Mouse (Mus musculus): ENCODE measurements at regions not wholly inside any gene's neighbourhood (a gene's known extent, or its start where the extent isn't known, plus 50 kb on each side); places are given as distances from the start of the nearest gene placed in this dataset.
A peak's percentile ranks its signal among the peaks of the same experiment; 100 is the strongest.
"Not testable (repeated sequence)": the region's sequence is repeated elsewhere in the genome, so short reads cannot be mapped to it uniquely, and the experiment has no call there.

DNA sequence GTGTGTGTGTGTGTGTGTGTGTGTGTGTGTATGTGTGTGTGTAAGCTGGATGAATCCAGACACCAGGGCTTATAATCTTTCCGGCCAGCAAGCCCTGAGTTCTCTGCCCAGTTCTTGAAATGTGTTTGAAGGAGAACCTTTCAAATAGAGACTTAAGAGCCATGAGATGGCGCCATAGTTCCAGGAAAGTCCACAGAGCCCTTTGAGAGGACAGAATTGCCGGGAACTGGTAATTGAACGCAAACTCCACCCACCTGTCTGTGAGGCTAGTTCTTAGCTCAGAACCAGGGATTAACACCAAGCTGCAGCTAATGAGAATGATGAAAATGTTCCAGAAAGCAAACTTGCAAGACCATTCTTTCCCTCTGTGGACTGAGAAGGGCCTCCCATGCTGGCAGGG is 72.2 kb downstream of the Trim42 start:
- peak; percentile 37 to 79 for DNase-seq (ENCODE audit: extremely low spot score in 1 of 2, low spot score in 1 of 2)

DNA sequence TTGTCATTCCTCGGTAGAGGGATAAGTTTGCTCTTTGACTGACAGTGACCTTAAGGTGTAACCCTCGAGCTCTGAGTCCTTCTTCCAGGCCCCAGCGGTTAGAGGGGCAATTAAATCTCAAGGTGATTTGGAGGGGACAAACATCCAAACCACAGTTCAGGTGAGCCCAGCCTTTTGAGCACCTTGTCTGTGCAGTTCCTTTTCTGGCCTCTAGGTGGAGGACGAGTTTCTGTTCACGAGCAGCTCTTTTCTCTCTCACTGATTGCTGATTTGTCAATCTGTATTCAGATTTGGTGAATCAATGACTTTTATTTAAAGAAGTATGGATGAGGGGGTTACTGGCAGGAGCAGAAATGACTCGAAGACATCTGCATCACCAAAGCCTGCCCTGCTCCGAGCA is 74.0 kb downstream of the Trim42 start:
- DNase-seq (ENCODE audit: extremely low spot score in 1 of 2, low spot score in 1 of 2), result peak in 1 of 2 experiments; percentile 71

DNA sequence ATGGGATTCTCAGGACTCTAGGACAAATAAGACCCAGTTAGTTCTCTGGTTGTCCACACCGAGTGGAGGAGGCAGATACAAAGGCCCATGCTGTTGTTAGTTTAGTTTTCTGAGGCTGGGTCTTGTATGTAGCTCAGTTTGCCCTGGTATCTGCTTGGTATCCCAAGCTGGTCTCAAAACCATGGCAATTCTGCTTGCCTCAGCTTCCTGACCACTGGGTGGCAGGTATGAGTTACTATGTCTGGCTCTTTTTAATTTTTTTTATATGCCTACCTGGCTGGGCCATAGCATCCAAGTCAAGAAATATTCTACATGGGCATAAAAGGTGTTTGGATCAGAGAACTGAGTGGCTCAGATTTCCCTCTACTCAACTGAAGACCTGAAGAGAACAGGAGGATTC is 77.9 kb downstream of the Trim42 start:
- DNase-seq (ENCODE audit: extremely low spot score in 1 of 2, low spot score in 1 of 2), result no peak

DNA sequence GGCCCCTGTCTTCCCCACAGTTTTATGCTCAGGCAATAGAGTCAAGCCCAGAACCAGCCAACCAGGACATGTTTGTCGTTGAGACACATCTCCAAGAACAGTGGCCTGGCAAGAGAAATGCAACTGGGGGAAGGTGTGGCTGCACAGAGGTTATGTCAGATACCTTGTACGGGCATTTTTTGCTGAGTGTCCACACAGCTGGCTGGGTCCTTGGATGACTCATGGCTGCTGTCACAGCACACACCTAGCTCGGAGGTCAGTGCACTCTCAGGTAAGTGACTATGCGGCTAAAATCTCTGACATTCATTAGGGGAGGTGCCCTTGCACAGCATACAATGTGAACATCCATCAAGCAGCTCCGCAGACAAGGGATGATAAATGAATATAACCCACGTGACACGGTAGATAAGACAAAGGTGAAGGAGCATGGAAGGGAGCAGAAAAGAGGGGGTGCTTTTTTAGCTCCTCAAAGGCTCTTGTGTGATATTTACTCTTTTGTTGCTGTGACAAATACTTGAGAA is 85.4 kb downstream of the Trim42 start:
- no peak for DNase-seq (ENCODE audit: extremely low spot score in 1 of 2, low spot score in 1 of 2)

DNA sequence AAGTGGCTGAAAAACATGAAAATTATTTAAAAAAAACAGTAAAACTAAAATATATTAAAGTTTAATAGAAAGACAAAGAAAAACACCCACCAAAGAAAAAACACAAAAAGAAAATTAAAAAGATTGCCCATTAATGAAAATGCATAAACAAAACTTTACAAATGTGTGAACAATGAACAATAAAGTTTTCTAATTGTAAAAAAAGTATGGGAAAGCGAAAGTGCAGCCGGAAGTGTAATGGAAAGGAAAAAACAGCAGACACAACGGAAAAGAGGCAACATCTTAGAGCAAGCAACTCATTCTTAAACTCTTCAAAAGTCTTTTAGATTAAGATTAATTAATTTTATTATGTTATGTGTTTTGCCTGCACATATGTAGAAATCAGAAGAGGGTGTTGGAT is 87.7 kb downstream of the Trim42 start:
- no peak for DNase-seq (ENCODE audit: extremely low spot score in 1 of 2, low spot score in 1 of 2)

DNA sequence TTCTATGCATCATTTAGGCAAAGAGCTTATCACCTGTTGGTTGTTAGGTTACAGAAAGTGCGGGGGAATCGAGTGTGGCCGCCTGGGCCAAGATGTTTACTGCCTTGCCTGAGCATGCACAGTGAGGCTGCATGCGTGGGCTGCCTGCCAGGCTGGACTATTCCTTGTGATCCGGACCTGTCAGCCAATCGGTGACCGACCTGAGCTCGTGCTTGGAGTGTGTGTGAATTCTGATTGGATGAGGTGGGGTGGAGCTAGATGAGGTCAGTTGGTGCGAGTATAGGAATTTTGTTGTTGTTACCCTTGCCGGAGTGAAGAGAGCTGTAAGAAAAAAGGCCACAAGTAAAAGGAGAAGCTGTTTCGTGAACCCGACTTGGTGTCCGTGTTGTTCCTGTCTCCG is 94.3 kb downstream of the Trim42 start:
- DNase-seq (ENCODE audit: extremely low spot score in 1 of 2, low spot score in 1 of 2), result not testable (repeated sequence)

DNA sequence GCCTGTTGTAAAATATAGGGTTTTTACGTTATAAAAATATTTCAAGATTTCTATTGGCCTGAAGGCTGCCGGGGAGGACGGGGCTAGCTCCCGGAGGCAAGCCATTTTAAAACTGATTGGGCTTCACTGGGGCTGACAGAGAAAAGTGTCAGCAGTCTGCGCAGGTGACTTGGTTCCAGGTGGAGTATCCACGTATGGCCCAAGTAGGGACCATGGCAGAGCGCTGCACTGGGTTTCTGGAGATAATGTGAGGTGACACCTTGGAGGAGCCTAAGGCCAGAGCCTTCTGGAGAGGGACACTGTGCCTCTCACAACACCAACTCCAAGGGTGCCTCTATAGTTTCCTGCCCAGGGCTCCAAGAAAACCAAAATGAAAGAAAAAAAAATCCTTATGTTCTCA is 95.9 kb downstream of the Trim42 start:
- DNase-seq (ENCODE audit: extremely low spot score in 1 of 2, low spot score in 1 of 2), result no peak

DNA sequence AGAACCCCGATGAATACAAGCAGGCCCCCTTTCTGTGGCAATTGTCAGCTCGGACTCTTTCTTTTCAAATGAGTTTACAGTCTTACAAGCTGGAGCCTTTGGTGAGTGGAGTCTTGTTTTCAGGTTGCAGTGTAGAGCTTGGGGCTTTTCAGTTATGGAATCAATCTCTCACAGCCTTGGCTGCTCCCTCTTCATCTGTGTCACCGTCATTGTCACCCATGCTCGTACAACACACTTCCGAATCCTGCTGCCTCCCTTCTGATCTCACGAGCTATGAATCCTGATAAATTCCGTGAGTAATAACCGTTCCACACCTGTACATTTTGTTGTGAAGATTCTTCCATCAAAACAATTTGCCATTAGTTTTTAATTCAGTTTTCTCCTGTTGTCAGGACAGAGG is 97.7 kb downstream of the Trim42 start:
- DNase-seq (ENCODE audit: extremely low spot score in 1 of 2, low spot score in 1 of 2), result no peak

DNA sequence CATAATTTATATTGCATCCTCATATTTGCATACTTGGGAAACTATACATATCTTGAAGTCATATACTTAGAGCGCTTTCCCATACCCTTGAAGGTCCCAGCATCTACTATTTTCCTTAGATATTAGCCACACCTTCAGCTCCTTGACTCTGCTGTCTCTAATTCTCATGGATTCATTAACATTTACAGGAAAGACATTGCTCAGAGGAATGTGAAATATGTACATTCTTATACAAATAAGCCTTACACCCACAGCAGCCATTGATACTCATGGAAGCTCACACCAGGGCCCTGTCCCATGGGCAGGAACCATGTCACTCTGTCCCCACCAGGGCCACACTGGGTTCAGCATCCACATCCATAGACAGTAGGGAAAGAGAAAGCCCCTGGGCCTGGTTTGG is 122.1 kb downstream of the Trim42 start:
- DNase-seq (ENCODE audit: extremely low spot score in 1 of 2, low spot score in 1 of 2), result no peak

DNA sequence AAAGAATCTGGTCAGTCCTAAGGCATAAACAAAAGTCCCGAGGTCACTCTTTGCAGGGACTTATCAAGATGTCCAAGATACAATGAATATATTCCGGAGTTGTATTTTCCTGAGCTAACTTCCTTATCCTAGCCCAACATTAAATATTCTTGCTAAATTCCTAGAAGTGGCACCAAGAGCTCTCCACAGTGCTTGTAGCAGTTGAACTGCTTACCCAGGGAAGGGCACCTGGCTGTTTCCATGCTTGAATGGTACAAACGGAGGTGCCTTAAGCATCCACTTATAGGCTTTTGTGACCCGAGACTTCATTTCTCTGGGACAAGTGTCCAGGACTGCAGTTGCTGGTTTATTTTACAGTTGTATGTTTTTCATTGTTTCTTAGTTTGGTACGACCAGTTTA is 115.1 kb upstream of the Slc25a36 start:
- no peak for DNase-seq (ENCODE audit: extremely low spot score in 1 of 2, low spot score in 1 of 2)

DNA sequence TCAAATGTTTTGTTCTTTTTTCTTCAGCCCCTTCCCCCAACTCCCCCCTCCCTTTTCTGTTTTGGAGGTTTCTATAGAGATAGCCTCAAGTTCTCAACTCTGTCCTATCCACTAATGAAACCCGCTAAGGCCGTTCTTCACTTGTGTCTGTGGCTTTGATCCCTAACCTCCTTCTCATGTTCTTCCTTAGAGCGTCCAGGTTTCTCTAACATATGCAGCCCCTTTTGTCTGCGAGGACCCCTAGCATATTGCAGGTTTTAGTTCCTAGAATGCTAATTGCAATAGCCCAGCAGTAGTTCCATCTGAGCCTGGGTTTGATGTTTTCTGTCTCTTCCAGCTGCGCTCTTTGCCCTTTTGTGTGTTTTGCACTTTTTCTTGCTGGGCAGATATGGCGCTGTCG is 113.6 kb upstream of the Slc25a36 start:
- no peak for DNase-seq (ENCODE audit: extremely low spot score in 1 of 2, low spot score in 1 of 2)

DNA sequence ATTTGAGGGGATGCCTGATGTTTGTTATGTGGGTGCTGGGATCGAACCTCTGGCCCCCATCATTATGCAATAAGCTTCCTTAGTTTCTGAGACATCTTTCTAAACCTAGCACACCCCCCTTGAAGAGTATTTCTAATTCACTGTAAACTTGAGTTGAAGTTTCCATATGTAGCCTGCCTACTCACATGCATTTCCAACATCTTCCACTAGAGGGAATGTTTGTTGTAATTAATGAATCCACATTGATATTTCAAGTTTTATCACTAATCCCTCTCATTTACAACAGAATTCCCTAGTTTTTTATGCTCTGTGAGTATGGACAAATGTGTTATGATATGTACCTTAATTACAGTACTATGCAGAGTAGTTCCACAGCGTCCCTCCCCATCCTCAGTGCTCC is 103.8 kb upstream of the Slc25a36 start:
- peak in 1 of 2 experiments; percentile 60 for DNase-seq (ENCODE audit: extremely low spot score in 1 of 2, low spot score in 1 of 2)

DNA sequence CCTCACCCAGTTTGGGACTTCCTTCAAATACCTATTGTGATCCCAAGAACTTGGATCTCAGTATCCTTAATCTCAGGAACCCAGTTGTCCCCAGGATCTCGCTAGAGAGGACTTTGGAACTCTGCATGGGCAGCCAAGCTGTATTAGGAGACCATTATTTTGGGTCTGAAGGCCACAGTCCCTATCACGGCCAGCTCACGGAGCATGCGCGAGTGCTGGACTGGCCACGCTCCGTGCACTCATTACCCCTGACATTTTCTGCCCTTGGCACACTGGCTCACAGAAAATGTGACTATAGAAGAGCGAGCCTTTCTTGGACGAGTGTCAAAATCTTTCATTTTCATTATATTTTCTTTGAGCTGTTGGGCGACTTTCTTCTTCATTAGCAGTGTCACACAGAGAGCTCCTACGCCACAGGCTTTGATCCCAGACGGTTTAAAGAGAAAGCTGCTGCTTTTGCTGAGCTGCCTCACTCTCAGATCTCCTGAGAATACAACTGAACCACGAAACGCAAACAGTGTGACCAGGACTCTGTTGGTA is 79.4 kb upstream of the Slc25a36 start:
- DNase-seq (ENCODE audit: extremely low spot score in 1 of 2, low spot score in 1 of 2), result no peak

DNA sequence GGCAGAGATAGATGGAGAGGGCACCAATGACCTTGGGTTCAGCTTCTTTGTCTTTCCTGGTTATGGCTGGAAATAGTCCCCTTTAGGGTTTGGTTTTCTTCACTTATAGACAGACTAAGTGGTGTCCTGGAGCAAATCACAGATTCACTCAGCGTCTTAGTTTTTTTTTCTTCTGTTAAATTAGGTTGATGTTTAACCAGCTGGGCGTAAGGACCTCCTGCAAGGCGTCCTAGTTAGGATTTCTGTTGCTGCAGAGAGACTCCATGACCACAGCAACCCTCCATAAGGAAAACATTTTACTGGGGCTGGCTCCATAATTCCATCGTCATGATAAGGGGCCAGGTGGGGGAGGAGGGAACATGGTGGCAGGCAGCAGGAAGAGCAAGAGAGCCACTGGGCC is 78.7 kb upstream of the Slc25a36 start:
- DNase-seq (ENCODE audit: extremely low spot score in 1 of 2, low spot score in 1 of 2), result no peak

DNA sequence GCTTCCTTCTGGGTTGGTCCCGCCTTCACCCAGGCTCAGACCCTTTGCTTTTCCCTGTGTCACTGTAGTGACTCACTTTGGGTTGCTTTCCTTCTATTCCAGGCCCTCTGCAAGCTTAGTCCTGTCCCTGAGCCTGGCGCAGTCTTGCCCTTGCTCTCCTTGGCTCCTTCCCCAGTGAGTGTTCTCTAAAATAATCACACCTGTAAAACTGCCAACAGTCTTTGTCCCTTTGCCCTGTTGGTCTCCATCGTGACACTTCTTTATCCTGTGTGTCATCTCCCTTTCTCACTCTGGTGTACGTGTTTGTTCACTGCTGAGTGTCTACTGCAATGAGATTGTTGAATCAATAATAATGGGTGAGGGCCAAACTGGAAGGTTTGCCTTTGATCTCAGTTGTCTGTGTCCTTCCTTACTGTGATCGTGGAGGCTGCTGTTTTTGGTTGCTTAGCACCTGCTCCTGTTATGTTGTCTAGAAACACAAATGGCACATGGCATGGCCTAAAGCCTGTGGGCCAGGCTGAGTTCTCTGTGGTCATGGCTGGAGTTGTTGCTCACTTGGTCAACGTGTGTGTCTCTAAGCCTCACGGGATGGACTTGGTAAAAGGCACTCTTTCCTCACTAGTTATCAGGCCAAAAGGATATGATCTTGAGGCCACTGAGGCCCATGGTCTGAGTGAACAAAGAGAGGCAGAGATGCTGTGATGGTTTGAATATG is 77.8 kb upstream of the Slc25a36 start:
- no peak for DNase-seq (ENCODE audit: extremely low spot score in 1 of 2, low spot score in 1 of 2)

DNA sequence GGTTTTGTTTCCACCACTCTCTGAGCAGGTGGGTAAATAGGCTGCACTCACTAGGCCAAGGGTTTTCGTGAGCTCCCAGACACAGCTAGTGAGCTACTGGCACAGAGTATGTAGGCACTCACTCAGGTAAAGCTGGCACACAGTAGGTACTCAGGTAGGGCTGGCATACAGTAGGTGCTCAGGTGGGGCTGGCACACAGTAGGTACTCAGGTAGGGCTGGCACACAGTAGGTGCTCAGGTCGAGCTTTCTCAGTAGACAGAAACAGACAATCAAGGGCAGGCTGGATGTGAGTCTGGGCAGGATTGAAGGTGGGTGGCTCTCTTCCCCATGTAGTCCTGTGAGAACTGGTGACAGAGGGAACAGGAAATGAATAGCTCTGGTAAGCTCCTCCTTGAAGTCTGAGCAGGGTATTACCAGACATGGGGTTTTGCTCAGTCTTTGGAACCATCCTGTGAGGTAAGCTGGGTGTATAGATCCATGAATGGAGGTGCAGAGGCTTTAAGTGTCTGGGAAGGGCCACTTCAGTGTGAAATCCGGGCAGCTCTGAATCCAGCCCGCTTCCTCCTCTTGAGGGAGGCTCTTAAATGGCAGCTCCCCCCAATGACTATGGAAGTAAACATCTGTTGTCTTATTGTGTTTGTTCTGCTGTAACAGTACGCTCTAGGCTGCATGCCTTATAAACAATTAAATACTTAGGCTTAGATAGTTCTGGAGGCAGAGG is 62.4 kb upstream of the Slc25a36 start:
- no peak for DNase-seq (ENCODE audit: extremely low spot score in 1 of 2, low spot score in 1 of 2)

DNA sequence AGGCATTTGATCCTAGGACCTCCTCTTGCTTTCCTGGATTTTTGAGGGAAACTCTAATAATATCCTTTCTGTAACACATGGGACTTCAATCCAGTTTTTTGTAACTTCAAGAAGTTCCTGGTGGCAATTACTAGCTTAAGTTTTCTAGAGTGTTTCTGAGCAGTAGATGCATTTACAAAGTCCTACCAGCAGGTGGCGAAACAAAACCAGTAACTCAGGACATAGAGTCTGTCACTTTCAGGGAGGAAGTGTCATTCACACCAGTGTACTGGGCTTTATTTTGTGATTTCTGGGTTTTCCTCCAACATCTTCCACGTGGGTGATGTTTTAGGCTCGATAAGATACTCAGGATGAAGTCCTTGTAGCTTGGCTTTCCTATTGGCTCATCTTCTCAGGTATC is 61.1 kb upstream of the Slc25a36 start:
- peak in 1 of 2 experiments; percentile 58 for DNase-seq (ENCODE audit: extremely low spot score in 1 of 2, low spot score in 1 of 2)

DNA sequence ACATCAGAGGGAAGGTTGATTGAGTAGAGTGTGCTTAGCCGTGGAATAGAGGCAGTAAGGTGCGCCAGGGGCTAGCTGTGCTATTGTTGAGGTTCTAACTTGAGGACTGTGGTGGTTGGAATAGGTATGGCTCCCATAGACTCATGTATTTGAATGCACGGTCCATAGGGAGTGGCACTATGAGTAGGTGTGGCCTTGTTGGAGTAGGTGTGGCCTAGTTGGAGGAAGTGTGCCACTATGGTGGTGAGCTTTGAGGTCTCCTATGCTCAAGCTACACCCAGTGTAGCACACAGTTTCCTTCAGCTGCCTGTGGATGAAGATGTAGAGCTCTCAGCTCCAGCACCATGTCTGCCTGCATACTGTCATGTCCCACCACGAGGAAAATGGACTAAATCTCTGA is 60.5 kb upstream of the Slc25a36 start:
- DNase-seq (ENCODE audit: extremely low spot score in 1 of 2, low spot score in 1 of 2), result no peak

DNA sequence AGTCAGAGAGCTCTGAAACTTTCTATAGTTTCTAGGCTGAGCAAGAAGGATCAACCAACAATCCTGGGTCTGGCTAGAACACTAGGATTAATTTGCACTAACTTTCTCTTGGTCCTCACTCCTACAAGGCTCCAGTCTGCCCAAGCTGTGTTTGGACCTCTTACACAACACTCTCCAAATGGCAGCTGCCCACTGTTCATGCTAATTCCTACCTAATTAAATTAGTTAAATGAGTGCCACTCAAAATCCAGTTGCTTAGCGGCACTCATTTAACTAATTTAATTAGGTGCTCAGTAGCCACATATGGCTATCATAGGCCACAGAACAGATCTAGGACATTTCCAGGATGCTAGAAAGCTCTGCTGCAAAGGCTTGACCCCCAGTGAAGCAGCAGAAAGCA is 59.9 kb upstream of the Slc25a36 start:
- DNase-seq (ENCODE audit: extremely low spot score in 1 of 2, low spot score in 1 of 2), result no peak

DNA sequence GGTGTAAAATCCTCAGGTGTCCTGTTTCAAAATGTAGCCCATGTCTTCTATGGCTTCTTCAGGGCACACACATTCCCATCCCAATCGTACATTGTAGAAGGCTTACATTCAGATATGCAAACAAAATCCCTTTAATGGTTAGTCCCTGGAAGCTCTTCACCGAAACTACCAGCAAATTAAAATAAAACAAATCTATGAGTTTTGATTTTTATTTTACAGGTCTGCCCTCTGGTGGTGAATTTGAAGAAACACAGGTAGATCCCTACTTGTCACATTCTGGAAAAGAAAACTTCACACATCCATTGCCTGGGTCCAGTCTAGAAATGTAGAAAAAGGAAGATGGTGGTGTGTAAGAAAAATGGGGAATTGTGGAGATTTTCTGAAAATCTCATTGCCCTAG is 51.5 kb upstream of the Slc25a36 start:
- DNase-seq (ENCODE audit: extremely low spot score in 1 of 2, low spot score in 1 of 2), result peak in 1 of 2 experiments; percentile 47

Measured in frontal cortex, adult 2 months (tissue).